Mouse (Mus musculus): ENCODE measurements around the gene Usp47.

- TF ChIP-seq CTCF (IDR thresholded peaks at IDR 0.05; ENCODE audit: borderline replicate concordance, extremely low read depth, insufficient read depth, insufficient read length) (no peak), POLR2A (IDR thresholded peaks at IDR 0.05; ENCODE audit: borderline replicate concordance, extremely low read depth, insufficient read depth, insufficient read length, poor library complexity, severe bottlenecking) (no peak)
Observed at GRCm38 (mm10) chr7:112103816-112104215, 80.5 kb downstream of the Usp47 start.

Data from brain, embryonic 14.5 days (tissue).